Comparison of ENCODE assay signal across 9 mouse cellular contexts in the genomic region with DNA sequence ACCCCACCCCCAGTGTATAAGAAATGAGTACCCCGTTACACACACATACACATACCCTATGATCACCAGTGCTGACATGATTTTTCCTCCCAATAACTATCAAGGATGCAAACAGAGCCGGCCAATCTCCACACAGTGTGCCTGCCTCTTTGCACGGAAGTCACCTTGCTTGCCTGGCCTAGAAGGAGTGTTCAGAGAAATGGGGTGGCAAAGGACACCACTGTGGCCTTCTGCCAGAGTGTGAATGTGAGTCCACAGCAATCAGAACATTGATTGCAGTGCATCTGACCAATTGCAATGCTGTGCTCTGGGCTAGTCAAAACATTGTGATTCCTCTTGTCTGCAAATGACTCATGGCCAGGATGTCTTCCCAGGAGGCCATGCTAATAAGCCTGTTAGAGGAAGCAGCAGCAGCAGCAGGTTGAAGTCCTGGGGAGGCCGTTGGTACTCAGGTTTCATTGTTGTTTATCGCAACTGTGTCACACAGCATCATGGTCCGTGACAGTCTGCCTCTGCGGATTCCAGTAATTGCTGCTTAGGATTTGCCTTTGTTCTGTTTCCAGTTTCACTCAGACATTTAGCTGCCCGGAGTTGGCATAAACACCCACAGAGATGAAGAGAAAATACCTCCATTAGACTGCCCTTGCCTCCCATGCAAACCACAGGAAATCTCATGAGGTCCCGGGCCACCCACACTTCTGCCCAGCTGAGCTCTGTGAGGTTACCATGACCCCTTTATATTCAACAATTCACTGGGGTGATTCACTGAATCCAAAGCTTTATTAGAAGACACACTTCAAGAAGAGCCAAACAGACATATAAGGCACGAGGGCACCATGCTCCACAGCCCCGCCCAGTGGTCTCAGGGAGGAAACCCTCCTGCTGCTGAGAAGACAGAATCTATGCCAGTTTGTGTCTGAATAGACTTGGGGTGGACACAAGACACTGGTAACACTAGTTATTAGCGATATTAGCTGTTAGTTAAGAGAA. TPM values are rescaled to one million over a fixed set of nuclear protein-coding genes. Genes with fewer than 3 reads are reported as not detected.
DNase-seq lines count a peak whose midpoint lies in the region; ATAC-seq lines count a peak whose summit lies in the region.
"Had no signal": no experiment of that assay in that cellular context is flagged by ENCODE, and none has a peak within 500 bp of the region (broad histone marks: within the 10 kb centered on the region; RNA-seq: fewer than 3 reads in every experiment).

No protein-coding gene starts in this region.

- 52% methylated on average over 12 of the region's 12 CpGs for WGBS in embryonic facial prominence, embryonic 10.5 days
- WGBS in limb, embryonic 10.5 days, result 53% methylated on average over 12 of the region's 12 CpGs

- peaks cover 45% of the 10 kb centered on the region for H3K4me1 ChIP-seq in embryonic facial prominence, embryonic 10.5 days
- peaks cover 23% of the 10 kb centered on the region for H3K4me1 ChIP-seq in limb, embryonic 10.5 days

- no peak overlapping the region for H3K27ac ChIP-seq in embryonic facial prominence, embryonic 10.5 days (replicated peaks)
- H3K27ac ChIP-seq in limb, embryonic 10.5 days, result 0 out of 2 replicates have a peak overlapping the region, but pooled peaks have one; percentile 5
- H3K27ac ChIP-seq: embryonic facial prominence, embryonic 12.5 days had no signal

- peak; percentile 59 for DNase-seq in ovary, postnatal 36 days (ENCODE audit: low spot score)
- DNase-seq in ovary, postnatal 10 days (ENCODE audit: low spot score), result no peak
- DNase-seq in embryonic facial prominence, embryonic 10.5 days (ENCODE audit: low spot score), result peak; percentile 38
- DNase-seq in limb, embryonic 10.5 days (ENCODE audit: low spot score), result no peak
- DNase-seq in spleen, postnatal 36 days (ENCODE audit: low spot score in 2 of 2), result peak; percentile 43 to 49
- no peak for DNase-seq in gastrocnemius, postnatal 10 days
- DNase-seq in heart, postnatal 25 days (ENCODE audit: low spot score), result no peak

- 0 out of 2 replicates have a peak, but pooled peaks cover 4% of the 10 kb centered on the region for H3K36me3 ChIP-seq in embryonic facial prominence, embryonic 10.5 days (replicated peaks)
- no peaks in the 10 kb centered on the region for H3K36me3 ChIP-seq in limb, embryonic 10.5 days
- H3K36me3 ChIP-seq: embryonic facial prominence, embryonic 12.5 days had no signal

- H3K9me3 ChIP-seq in embryonic facial prominence, embryonic 10.5 days, result peaks cover 8% of the 10 kb centered on the region; the same call in 1 of the 2 replicates
- no peaks in the 10 kb centered on the region for H3K9me3 ChIP-seq in limb, embryonic 10.5 days (replicated peaks)
- H3K9me3 ChIP-seq: embryonic facial prominence, embryonic 12.5 days had no signal

- no peak overlapping the region for H3K4me3 ChIP-seq in embryonic facial prominence, embryonic 10.5 days
- H3K4me3 ChIP-seq in limb, embryonic 10.5 days, result no peak overlapping the region
- H3K4me3 ChIP-seq: embryonic facial prominence, embryonic 12.5 days had no signal

- intact Hi-C loops in heart, postnatal 25 days (cut with DNase I), result no loop called here

- ATAC-seq in erythroid progenitor cell, adult 5-6 weeks (replicated peaks; ENCODE audit: low FRiP score, poor library complexity, severe bottlenecking), result no peak

- peaks cover 6% of the 10 kb centered on the region; the same call in 1 of the 2 replicates for H3K27me3 ChIP-seq in embryonic facial prominence, embryonic 10.5 days (replicated peaks; ENCODE audit: low read depth, poor library complexity, severe bottlenecking)
- peaks cover 4% of the 10 kb centered on the region; the same call in 1 of the 2 replicates for H3K27me3 ChIP-seq in limb, embryonic 10.5 days (ENCODE audit: low read depth, poor library complexity, severe bottlenecking)

RNA-seq across cellular contexts. Expression of a gene that starts 18.8 kb away (rescaled TPM):
- 10.8 and 12.6 TPM in 2 replicates for polyA plus RNA-seq in embryonic facial prominence, embryonic 10.5 days (2016; fragmentation: Nextera tagmentation; extraction: Ambion mirVana)
- 11.1 and 14.2 TPM in 2 replicates for polyA plus RNA-seq in limb, embryonic 10.5 days (2016; fragmentation: Nextera tagmentation; extraction: Ambion mirVana)
- 10 to 100 TPM; 14.4 to 14.6 TPM for total RNA-seq in gastrocnemius, postnatal 10 days (2021)
- total RNA-seq in heart, postnatal 25 days (2021), result 10 to 100 TPM; 27.6 to 31.7 TPM
- total RNA-seq in erythroid progenitor cell, adult 5-6 weeks (2015; ENCODE audit: low replicate concordance), result 64.2 and 74.2 TPM in 2 replicates
- total RNA-seq in erythroid progenitor cell, adult 5-6 weeks (2017; ENCODE audit: low replicate concordance), result 19.6 and 22.8 TPM in 2 replicates

Comparison
In these comparisons a context has a peak if more than half of its experiments do, and no peak if none do; other contexts are left out.
1. DNase-seq: peak in ovary, postnatal 36 days (single experiment), embryonic facial prominence, embryonic 10.5 days (single experiment) and spleen, postnatal 36 days (2 of 2); none in ovary, postnatal 10 days (single experiment), limb, embryonic 10.5 days (single experiment), gastrocnemius, postnatal 10 days (single experiment) and heart, postnatal 25 days (single experiment).